Mouse (Mus musculus): ENCODE results near the gene Kifc5b.
A peak's percentile ranks its signal among the peaks of the same experiment; 100 is the strongest.

Gene Kifc5b

GRCm38 (mm10) chr17:26953726-26954125 lies 36.8 kb downstream of the Kifc5b start:
- Histone ChIP-seq H3K4me1 (replicated peaks; ENCODE audit: low read depth, low read length) (peaks cover 68% of the 10 kb centered on the region), H3K36me3 (ENCODE audit: insufficient read depth, low read length) (peaks cover 28% of the 10 kb centered on the region), H3K9me3 (ENCODE audit: low read length) (no peaks in the 10 kb centered on the region), H3K27me3 (ENCODE audit: insufficient read depth, low read length) (peaks cover 50% of the 10 kb centered on the region), H3K4me3 (replicated peaks; ENCODE audit: low read length) (no peak overlapping the region)
- TF ChIP-seq POU5F1 (IDR thresholded peaks at IDR 0.05; ENCODE audit: borderline replicate concordance, low read length) (no peak), CTCF (conservative IDR thresholded peaks at IDR 0.05; ENCODE audit: low read length) (no peak), NANOG (IDR thresholded peaks at IDR 0.05; ENCODE audit: borderline replicate concordance, low read length) (no peak)

GRCm38 (mm10) chr17:26956309-26956708 lies 39.4 kb downstream of the Kifc5b start:
- Histone ChIP-seq H3K9me3 (ENCODE audit: low read length) (no peaks in the 10 kb centered on the region), H3K27me3 (ENCODE audit: insufficient read depth, low read length) (peaks cover 46% of the 10 kb centered on the region), H3K36me3 (ENCODE audit: insufficient read depth, low read length) (peaks cover 46% of the 10 kb centered on the region), H3K4me1 (replicated peaks; ENCODE audit: low read depth, low read length) (peaks cover 75% of the 10 kb centered on the region), H3K4me3 (replicated peaks; ENCODE audit: low read length) (no peak overlapping the region)
- no peak for TF ChIP-seq POU5F1 (IDR thresholded peaks at IDR 0.05; ENCODE audit: borderline replicate concordance, low read length)
- TF ChIP-seq NANOG (IDR thresholded peaks at IDR 0.05; ENCODE audit: borderline replicate concordance, low read length): no peak
- no peak for TF ChIP-seq CTCF (conservative IDR thresholded peaks at IDR 0.05; ENCODE audit: low read length)

GRCm38 (mm10) chr17:26956895-26957294 lies 40.0 kb downstream of the Kifc5b start:
- Histone ChIP-seq H3K9me3 (ENCODE audit: low read length) (no peaks in the 10 kb centered on the region), H3K27me3 (ENCODE audit: insufficient read depth, low read length) (peaks cover 48% of the 10 kb centered on the region)
- TF ChIP-seq POU5F1 (IDR thresholded peaks at IDR 0.05; ENCODE audit: borderline replicate concordance, low read length) (no peak), NANOG (IDR thresholded peaks at IDR 0.05; ENCODE audit: borderline replicate concordance, low read length) (no peak), CTCF (conservative IDR thresholded peaks at IDR 0.05; ENCODE audit: low read length) (no peak)

GRCm38 (mm10) chr17:26957872-26958271 lies 41.0 kb downstream of the Kifc5b start:
- H3K27me3 ChIP-seq (ENCODE audit: insufficient read depth, low read length): peaks cover 43% of the 10 kb centered on the region
- no peaks in the 10 kb centered on the region for H3K9me3 ChIP-seq (ENCODE audit: low read length)
- TF ChIP-seq POU5F1 (IDR thresholded peaks at IDR 0.05; ENCODE audit: borderline replicate concordance, low read length) (no peak), CTCF (conservative IDR thresholded peaks at IDR 0.05; ENCODE audit: low read length) (no peak), NANOG (IDR thresholded peaks at IDR 0.05; ENCODE audit: borderline replicate concordance, low read length) (no peak)
- no peak overlapping the region for H3K4me3 ChIP-seq (replicated peaks; ENCODE audit: low read length)
- peaks cover 73% of the 10 kb centered on the region for H3K4me1 ChIP-seq (replicated peaks; ENCODE audit: low read depth, low read length)
- peaks cover 48% of the 10 kb centered on the region for H3K36me3 ChIP-seq (ENCODE audit: insufficient read depth, low read length)

More at GRCm38 (mm10) chr17:26956895-26957294, 40.0 kb downstream of the Kifc5b start:
- 0 out of 2 replicates have a peak overlapping the region, but pooled peaks have one; percentile 35 for H3K4me3 ChIP-seq (replicated peaks; ENCODE audit: low read length)
- peaks cover 48% of the 10 kb centered on the region for H3K36me3 ChIP-seq (ENCODE audit: insufficient read depth, low read length)
- peaks cover 76% of the 10 kb centered on the region for H3K4me1 ChIP-seq (replicated peaks; ENCODE audit: low read depth, low read length)

GRCm38 (mm10) chr17:26958880-26959279 lies 42.0 kb downstream of the Kifc5b start:
- peaks cover 55% of the 10 kb centered on the region for H3K36me3 ChIP-seq (ENCODE audit: insufficient read depth, low read length)
- H3K4me1 ChIP-seq (replicated peaks; ENCODE audit: low read depth, low read length): peaks cover 65% of the 10 kb centered on the region
- H3K9me3 ChIP-seq (ENCODE audit: low read length): no peaks in the 10 kb centered on the region
- no peak overlapping the region for H3K4me3 ChIP-seq (replicated peaks; ENCODE audit: low read length)
- peaks cover 37% of the 10 kb centered on the region for H3K27me3 ChIP-seq (ENCODE audit: insufficient read depth, low read length)
- TF ChIP-seq POU5F1 (IDR thresholded peaks at IDR 0.05; ENCODE audit: borderline replicate concordance, low read length): no peak
- TF ChIP-seq NANOG (IDR thresholded peaks at IDR 0.05; ENCODE audit: borderline replicate concordance, low read length): no peak
- no peak for TF ChIP-seq CTCF (conservative IDR thresholded peaks at IDR 0.05; ENCODE audit: low read length)

GRCm38 (mm10) chr17:26959815-26960214 lies 42.9 kb downstream of the Kifc5b start:
- H3K9me3 ChIP-seq (ENCODE audit: low read length): no peaks in the 10 kb centered on the region
- H3K27me3 ChIP-seq (ENCODE audit: insufficient read depth, low read length): peaks cover 32% of the 10 kb centered on the region
- no peak overlapping the region for H3K4me3 ChIP-seq (replicated peaks; ENCODE audit: low read length)
- peaks cover 57% of the 10 kb centered on the region for H3K36me3 ChIP-seq (ENCODE audit: insufficient read depth, low read length)
- TF ChIP-seq CTCF (conservative IDR thresholded peaks at IDR 0.05; ENCODE audit: low read length): no peak
- TF ChIP-seq POU5F1 (IDR thresholded peaks at IDR 0.05; ENCODE audit: borderline replicate concordance, low read length): no peak
- no peak for TF ChIP-seq NANOG (IDR thresholded peaks at IDR 0.05; ENCODE audit: borderline replicate concordance, low read length)
- peaks cover 67% of the 10 kb centered on the region for H3K4me1 ChIP-seq (replicated peaks; ENCODE audit: low read depth, low read length)

GRCm38 (mm10) chr17:26961572-26962240 lies 44.8 kb downstream of the Kifc5b start:
- peaks cover 33% of the 10 kb centered on the region for H3K27me3 ChIP-seq (ENCODE audit: insufficient read depth, low read length)
- peaks cover 51% of the 10 kb centered on the region for H3K36me3 ChIP-seq (ENCODE audit: insufficient read depth, low read length)
- peaks cover 70% of the 10 kb centered on the region for H3K4me1 ChIP-seq (replicated peaks; ENCODE audit: low read depth, low read length)
- TF ChIP-seq POU5F1 (IDR thresholded peaks at IDR 0.05; ENCODE audit: borderline replicate concordance, low read length) (no peak), CTCF (conservative IDR thresholded peaks at IDR 0.05; ENCODE audit: low read length) (no peak), NANOG (IDR thresholded peaks at IDR 0.05; ENCODE audit: borderline replicate concordance, low read length) (no peak)
- H3K4me3 ChIP-seq (replicated peaks; ENCODE audit: low read length): peak overlapping the region; percentile 60
- no peaks in the 10 kb centered on the region for H3K9me3 ChIP-seq (ENCODE audit: low read length)

GRCm38 (mm10) chr17:26966993-26967392 lies 50.1 kb downstream of the Kifc5b start:
- Histone ChIP-seq H3K4me3 (replicated peaks; ENCODE audit: low read length) (peak overlapping the region; percentile 29), H3K4me1 (replicated peaks; ENCODE audit: low read depth, low read length) (peaks cover 59% of the 10 kb centered on the region), H3K27me3 (ENCODE audit: insufficient read depth, low read length) (peaks cover 11% of the 10 kb centered on the region), H3K36me3 (ENCODE audit: insufficient read depth, low read length) (peaks cover 23% of the 10 kb centered on the region; the same call in 1 of the 2 replicates), H3K9me3 (ENCODE audit: low read length) (no peaks in the 10 kb centered on the region)
- no peak for TF ChIP-seq POU5F1 (IDR thresholded peaks at IDR 0.05; ENCODE audit: borderline replicate concordance, low read length)
- no peak for TF ChIP-seq NANOG (IDR thresholded peaks at IDR 0.05; ENCODE audit: borderline replicate concordance, low read length)
- TF ChIP-seq CTCF (conservative IDR thresholded peaks at IDR 0.05; ENCODE audit: low read length): no peak
